Mouse (Mus musculus) heart, postnatal 0 days (tissue): ENCODE results near the gene Trmt44.

Source experiments
- CTCF ChIP-seq: IDR thresholded peaks from 2 replicates; pipeline ENCODE4 v1.5.1; 2016; ENCODE audit warnings: antibody characterized with exemption, control low read depth, low read depth
- EP300 ChIP-seq: IDR thresholded peaks from 2 replicates; pipeline ENCODE4 v1.6.1; 2016; ENCODE audit warnings: antibody characterized with exemption, low read depth

- TF ChIP-seq CTCF (no peak), EP300 (no peak)
Measured at GRCm38 (mm10) chr5:35583221-35583783, 8.4 kb upstream of the Trmt44 start.
